Mouse (Mus musculus) activated CD4-positive, CD25-positive, alpha-beta regulatory T cell, adult 4 months (primary cell): ENCODE measurements around the gene Me3. TPM values are rescaled to one million over a fixed set of nuclear protein-coding genes. Genes with fewer than 3 reads are reported as not detected.

Source experiments
- ATAC-seq: one replicate; pipeline ENCODE4 v1.8.0; 2017
- polyA plus RNA-seq, 2 experiments: library from polyadenylated mRNA; unstranded; fragments of 100-300 nt; shearing (Covaris generic); gene quantifications; one replicate each; pipeline ENCODE4 v1.2.1; 2017

The Me3 gene
- polyA plus RNA-seq, 2 experiments from 2014 or later, result 0.28 TPM; not detected in 1

GRCm38 (mm10) chr7:89667570-89667969 is 35.4 kb downstream of the Me3 start:
- ATAC-seq, result no peak

GRCm38 (mm10) chr7:89669461-89669860 is 37.3 kb downstream of the Me3 start:
- no peak for ATAC-seq

- no peak for ATAC-seq
Observed at GRCm38 (mm10) chr7:89671104-89671831, 39.1 kb downstream of the Me3 start.

- no peak for ATAC-seq
Observed at GRCm38 (mm10) chr7:89676176-89676575, 44.0 kb downstream of the Me3 start.

- no peak for ATAC-seq
Observed at GRCm38 (mm10) chr7:89677850-89678249, 45.7 kb downstream of the Me3 start.

- ATAC-seq, result no peak
Observed at GRCm38 (mm10) chr7:89678719-89679118, 46.5 kb downstream of the Me3 start.

GRCm38 (mm10) chr7:89679139-89679538 is 46.9 kb downstream of the Me3 start:
- no peak for ATAC-seq

GRCm38 (mm10) chr7:89679621-89680140 is 47.5 kb downstream of the Me3 start:
- no peak for ATAC-seq

GRCm38 (mm10) chr7:89680891-89681290 is 48.7 kb downstream of the Me3 start:
- ATAC-seq, result no peak

GRCm38 (mm10) chr7:89681666-89682470 is 49.7 kb downstream of the Me3 start:
- ATAC-seq, result no peak

- ATAC-seq, result no peak
Observed at GRCm38 (mm10) chr7:89698186-89698585, 66.0 kb downstream of the Me3 start.

GRCm38 (mm10) chr7:89699668-89700350 is 67.6 kb downstream of the Me3 start:
- ATAC-seq, result no peak

- ATAC-seq, result no peak
Observed at GRCm38 (mm10) chr7:89700511-89700910, 68.3 kb downstream of the Me3 start.

- ATAC-seq, result no peak
Observed at GRCm38 (mm10) chr7:89710776-89711175, 78.6 kb downstream of the Me3 start.

- ATAC-seq, result no peak
Observed at GRCm38 (mm10) chr7:89713059-89713458, 80.9 kb downstream of the Me3 start.

GRCm38 (mm10) chr7:89716226-89716625 is 84.0 kb downstream of the Me3 start:
- no peak for ATAC-seq

- no peak for ATAC-seq
Observed at GRCm38 (mm10) chr7:89717521-89717920, 85.3 kb downstream of the Me3 start.

- no peak for ATAC-seq
Observed at GRCm38 (mm10) chr7:89718264-89718663, 86.1 kb downstream of the Me3 start.

GRCm38 (mm10) chr7:89720256-89720655 is 88.1 kb downstream of the Me3 start:
- ATAC-seq, result no peak

- ATAC-seq, result no peak
Observed at GRCm38 (mm10) chr7:89726712-89727111, 94.5 kb downstream of the Me3 start.

- ATAC-seq, result no peak
Observed at GRCm38 (mm10) chr7:89727615-89728014, 95.4 kb downstream of the Me3 start.

GRCm38 (mm10) chr7:89728393-89728792 is 96.2 kb downstream of the Me3 start:
- ATAC-seq, result no peak

- no peak for ATAC-seq
Observed at GRCm38 (mm10) chr7:89730514-89730913, 98.3 kb downstream of the Me3 start.
